Mouse (Mus musculus) cerebellum, adult 8-10 months (tissue): ENCODE measurements around the gene Olfr1019.

Experiments
- DNase-seq: peaks from one replicate; pipeline ENCODE4 v3.0.0; 2022

Gene Olfr1019

GRCm38 (mm10) chr2:85845383-85845782 lies at the start of gene Olfr1019:
Gene Olfr1019, minus strand, starts transcription at chr2:85845483.
- no peak for DNase-seq

DNA sequence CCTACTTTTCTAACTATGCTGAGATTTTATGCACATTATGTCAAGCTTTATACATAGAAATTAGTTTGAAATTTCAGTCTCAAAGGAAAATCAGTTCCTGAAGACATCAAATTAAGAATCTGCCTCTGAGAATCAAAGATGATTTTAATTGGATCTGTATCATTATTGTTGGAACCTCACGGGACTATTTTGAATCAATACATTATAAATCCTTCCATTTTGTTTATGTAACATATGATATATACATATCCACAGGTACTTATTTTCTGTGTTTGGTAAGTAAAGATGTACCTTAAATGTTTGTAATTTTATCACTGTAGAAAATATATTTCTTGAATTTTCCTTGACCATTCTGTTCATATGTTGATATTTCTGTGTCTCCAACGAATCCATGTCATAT lies 40.1 kb upstream of the Olfr1019 start, which contains the start of gene Olfr1023:
Olfr1023 (plus strand) TSS at position 301 of the 400 bp plus-strand sequence.
- DNase-seq, result no peak

DNA sequence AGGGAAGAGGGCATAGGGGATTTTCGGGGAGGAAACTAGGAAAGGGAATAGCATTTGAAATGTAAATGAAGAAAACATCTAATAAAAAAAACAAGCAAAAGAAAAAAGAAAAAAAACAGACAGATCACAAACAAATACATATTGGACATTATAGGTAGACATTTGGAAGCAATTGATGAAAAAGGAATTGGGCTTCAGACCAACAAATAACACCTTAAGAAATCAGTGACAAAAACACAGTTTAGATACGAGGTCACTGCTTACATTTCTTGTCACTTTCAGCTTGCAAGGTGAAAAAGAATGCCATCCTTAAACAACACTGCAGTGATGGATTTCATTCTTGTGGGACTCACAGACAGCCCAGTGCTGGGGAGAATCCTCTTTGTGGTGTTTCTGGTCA lies 23.0 kb upstream of the Olfr1019 start, which contains the start of gene Olfr1022:
Olfr1022 (plus strand) TSS at position 301 of the 400 bp plus-strand sequence.
- no peak for DNase-seq

DNA sequence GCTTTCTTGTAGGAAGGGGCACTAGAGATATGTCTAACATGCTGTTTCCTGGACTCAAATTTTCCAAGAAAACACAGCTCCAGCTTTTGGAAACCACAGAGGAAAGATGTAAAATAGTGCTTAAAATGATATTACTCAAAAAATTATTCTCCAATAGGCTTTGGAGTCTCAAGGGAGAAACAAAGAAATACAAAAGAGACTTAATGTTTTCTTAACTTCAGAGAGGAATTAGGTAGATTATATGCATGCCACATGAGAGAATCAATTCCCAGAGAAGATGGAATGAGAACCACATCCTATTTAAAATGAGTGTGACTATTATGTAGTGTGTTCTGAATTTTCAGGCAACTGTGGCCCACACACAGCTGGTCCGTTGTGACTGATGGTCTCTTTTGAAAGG lies 1.4 kb upstream of the Olfr1019 start, which contains the start of gene Olfr1020:
Olfr1020 (plus strand) TSS at position 301 of the 400 bp plus-strand sequence.
- no peak for DNase-seq

DNA sequence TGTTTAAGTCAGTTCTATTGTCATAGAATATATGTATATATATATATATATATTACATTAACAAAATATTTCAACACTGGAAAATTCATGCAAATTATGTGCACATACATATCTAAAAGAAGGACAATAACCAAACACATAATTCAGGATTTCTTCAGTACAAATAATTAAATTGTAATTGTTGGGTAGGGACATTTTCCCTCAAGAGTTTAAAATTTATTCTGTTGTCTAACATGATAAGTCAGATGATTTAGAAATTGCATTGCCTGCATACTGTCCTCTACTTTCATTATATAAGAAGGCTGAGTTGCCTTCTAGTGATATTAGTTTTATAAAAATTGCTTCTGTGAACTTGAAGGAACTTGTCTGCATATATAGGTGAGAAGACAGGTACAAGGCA lies 27.1 kb downstream of the Olfr1019 start, which contains the start of gene Olfr1018:
Olfr1018 (plus strand) TSS at position 301 of the 400 bp plus-strand sequence.
- no peak for DNase-seq

DNA sequence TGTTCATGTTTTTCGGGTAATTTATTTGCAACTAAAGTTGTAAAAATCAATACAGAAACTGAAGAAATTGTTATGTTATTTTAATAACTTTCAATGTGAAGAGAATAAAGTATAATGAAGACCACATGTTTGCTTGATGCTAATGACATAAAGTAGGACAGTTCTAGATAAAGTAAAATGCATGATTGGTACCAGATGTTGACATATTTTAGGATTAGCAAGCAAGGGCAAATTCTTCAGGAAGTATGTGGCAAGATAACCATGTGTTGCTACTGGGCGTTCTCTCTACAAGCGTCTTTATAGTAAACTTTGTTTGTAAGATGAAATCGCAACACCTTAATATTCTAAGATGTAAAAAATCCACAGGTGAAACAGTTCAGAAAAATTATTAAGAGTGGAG lies 40.8 kb downstream of the Olfr1019 start:
- DNase-seq, result no peak

DNA sequence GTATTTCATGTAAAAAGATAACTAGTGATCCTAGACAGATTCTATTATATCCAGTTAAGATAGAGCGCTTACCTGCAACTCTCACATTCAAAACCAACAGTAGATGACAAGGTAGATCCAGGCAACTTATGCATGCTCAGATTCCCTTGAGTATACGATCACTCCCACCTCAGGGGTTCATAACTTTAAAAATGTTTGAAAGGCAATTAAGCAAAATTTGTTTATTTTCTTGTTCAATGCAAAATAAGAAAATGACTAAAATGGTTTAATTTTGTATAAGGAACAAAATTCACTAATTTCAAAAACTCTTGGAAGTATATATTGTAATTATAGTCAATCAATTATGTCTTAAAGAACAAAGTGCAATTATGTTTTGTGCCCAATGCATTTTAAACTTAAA lies 42.8 kb downstream of the Olfr1019 start, which contains the start of gene Olfr1016:
Olfr1016 (minus strand) TSS at position 101 of the 400 bp plus-strand sequence.
- no peak for DNase-seq

DNA sequence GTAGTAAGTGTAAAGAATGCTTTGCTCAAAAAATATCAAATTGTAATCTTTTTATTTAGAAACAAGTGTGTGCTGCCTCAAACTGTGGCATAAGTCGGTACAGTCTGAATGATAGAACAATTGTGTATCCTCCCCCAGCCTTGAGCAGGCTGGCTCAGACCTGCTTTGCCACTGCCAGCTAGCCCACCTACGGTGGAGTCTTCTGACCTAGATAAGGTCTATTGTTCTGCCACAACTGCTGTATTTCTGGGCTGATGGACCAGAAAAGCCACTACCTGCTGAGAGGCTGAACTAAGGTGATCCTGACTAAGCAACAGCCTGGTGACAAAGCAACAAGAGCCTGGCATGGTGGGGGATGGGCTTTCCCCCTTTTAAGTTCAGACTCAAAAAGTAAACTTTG lies 53.0 kb downstream of the Olfr1019 start:
- no peak for DNase-seq
